Mouse (Mus musculus): ENCODE data around the gene Gpr152. TPM values are rescaled to one million over a fixed set of nuclear protein-coding genes. Genes with fewer than 3 reads are reported as not detected.

Gene Gpr152
- polyA plus RNA-seq, 1 experiment from 2014 or later, result not detected

- H3K27me3 ChIP-seq (replicated peaks; ENCODE audit: control insufficient read depth, insufficient read depth, low read length), result peaks cover 6% of the 10 kb centered on the region
- no peak overlapping the region for H3K4me2 ChIP-seq (ENCODE audit: low read length)
- 81% methylated on average over 3 of the region's 3 CpGs for WGBS
- H3K36me3 ChIP-seq (ENCODE audit: control insufficient read depth, insufficient read depth), result no peaks in the 10 kb centered on the region
- H3K4me3 ChIP-seq (replicated peaks; ENCODE audit: low read length), result no peak overlapping the region
- no peak overlapping the region for H3K27ac ChIP-seq (ENCODE audit: low read length)
- H3K9me3 ChIP-seq (ENCODE audit: control insufficient read depth, low read length), result no peaks in the 10 kb centered on the region
- peaks cover 28% of the 10 kb centered on the region for H3K4me1 ChIP-seq (replicated peaks; ENCODE audit: control insufficient read depth, insufficient read depth, low read length)
- no peak for ATAC-seq
- H3K9ac ChIP-seq (replicated peaks; ENCODE audit: low read depth, low read length), result no peak overlapping the region
These were observed 35.8 kb upstream of the Gpr152 start for GRCm38 (mm10) chr19:4103792-4104191.

- H3K4me3 ChIP-seq (replicated peaks; ENCODE audit: low read length), result no peak overlapping the region
- peaks cover 19% of the 10 kb centered on the region for H3K4me1 ChIP-seq (replicated peaks; ENCODE audit: control insufficient read depth, insufficient read depth, low read length)
- no peak overlapping the region for H3K4me2 ChIP-seq (ENCODE audit: low read length)
- H3K9me3 ChIP-seq (ENCODE audit: control insufficient read depth, low read length), result no peaks in the 10 kb centered on the region
- no peak overlapping the region for H3K27ac ChIP-seq (ENCODE audit: low read length)
- no peaks in the 10 kb centered on the region for H3K36me3 ChIP-seq (ENCODE audit: control insufficient read depth, insufficient read depth)
- 93% methylated on average over 16 of the region's 16 CpGs for WGBS
- no peak for ATAC-seq
- H3K9ac ChIP-seq (replicated peaks; ENCODE audit: low read depth, low read length), result no peak overlapping the region
- H3K27me3 ChIP-seq (replicated peaks; ENCODE audit: control insufficient read depth, insufficient read depth, low read length), result peaks cover 5% of the 10 kb centered on the region; the same call in 1 of the 2 replicates
These were observed 34.9 kb upstream of the Gpr152 start for GRCm38 (mm10) chr19:4104675-4105194.

GRCm38 (mm10) chr19:4106654-4107053 lies 32.9 kb upstream of the Gpr152 start:
- WGBS, result 92% methylated on average over 14 of the region's 14 CpGs
- no peak overlapping the region for H3K9ac ChIP-seq (replicated peaks; ENCODE audit: low read depth, low read length)
- ATAC-seq, result no peak
- no peaks in the 10 kb centered on the region; the same call in 1 of the 2 replicates for H3K27me3 ChIP-seq (replicated peaks; ENCODE audit: control insufficient read depth, insufficient read depth, low read length)
- H3K4me3 ChIP-seq (replicated peaks; ENCODE audit: low read length), result no peak overlapping the region
- H3K4me2 ChIP-seq (ENCODE audit: low read length), result no peak overlapping the region
- H3K36me3 ChIP-seq (ENCODE audit: control insufficient read depth, insufficient read depth), result no peaks in the 10 kb centered on the region; the same call in 1 of the 2 replicates
- no peaks in the 10 kb centered on the region for H3K9me3 ChIP-seq (ENCODE audit: control insufficient read depth, low read length)
- H3K27ac ChIP-seq (ENCODE audit: low read length), result no peak overlapping the region
- 0 out of 2 replicates have a peak, but pooled peaks cover 3% of the 10 kb centered on the region for H3K4me1 ChIP-seq (replicated peaks; ENCODE audit: control insufficient read depth, insufficient read depth, low read length)

- Histone ChIP-seq H3K4me2 (ENCODE audit: low read length) (no peak overlapping the region), H3K9me3 (ENCODE audit: control insufficient read depth, low read length) (no peaks in the 10 kb centered on the region), H3K9ac (replicated peaks; ENCODE audit: low read depth, low read length) (no peak overlapping the region), H3K36me3 (ENCODE audit: control insufficient read depth, insufficient read depth) (peaks cover 2% of the 10 kb centered on the region; the same call in 1 of the 2 replicates), H3K27me3 (replicated peaks; ENCODE audit: control insufficient read depth, insufficient read depth, low read length) (no peaks in the 10 kb centered on the region), H3K27ac (ENCODE audit: low read length) (no peak overlapping the region), H3K4me3 (replicated peaks; ENCODE audit: low read length) (no peak overlapping the region), H3K4me1 (replicated peaks; ENCODE audit: control insufficient read depth, insufficient read depth, low read length) (no peaks in the 10 kb centered on the region; the same call in 1 of the 2 replicates)
- ATAC-seq, result no peak
- 91% methylated on average over 9 of the region's 9 CpGs for WGBS
These were observed 31.1 kb upstream of the Gpr152 start for GRCm38 (mm10) chr19:4108535-4108934.

GRCm38 (mm10) chr19:4112063-4112960 lies 27.3 kb upstream of the Gpr152 start:
- no peaks in the 10 kb centered on the region for H3K9me3 ChIP-seq (ENCODE audit: control insufficient read depth, low read length)
- H3K36me3 ChIP-seq (ENCODE audit: control insufficient read depth, insufficient read depth), result peaks cover 16% of the 10 kb centered on the region
- H3K27ac ChIP-seq (ENCODE audit: low read length), result no peak overlapping the region
- H3K9ac ChIP-seq (replicated peaks; ENCODE audit: low read depth, low read length), result no peak overlapping the region
- 93% methylated on average over 26 of the region's 26 CpGs for WGBS
- no peak overlapping the region for H3K4me2 ChIP-seq (ENCODE audit: low read length)
- no peaks in the 10 kb centered on the region for H3K27me3 ChIP-seq (replicated peaks; ENCODE audit: control insufficient read depth, insufficient read depth, low read length)
- H3K4me1 ChIP-seq (replicated peaks; ENCODE audit: control insufficient read depth, insufficient read depth, low read length), result no peaks in the 10 kb centered on the region; the same call in 1 of the 2 replicates
- no peak overlapping the region for H3K4me3 ChIP-seq (replicated peaks; ENCODE audit: low read length)
- ATAC-seq, result no peak

GRCm38 (mm10) chr19:4113186-4113805 lies 26.3 kb upstream of the Gpr152 start:
- no peaks in the 10 kb centered on the region for H3K9me3 ChIP-seq (ENCODE audit: control insufficient read depth, low read length)
- no peak overlapping the region for H3K4me2 ChIP-seq (ENCODE audit: low read length)
- WGBS, result 76% methylated on average over 13 of the region's 13 CpGs
- no peak overlapping the region for H3K9ac ChIP-seq (replicated peaks; ENCODE audit: low read depth, low read length)
- no peak overlapping the region for H3K4me3 ChIP-seq (replicated peaks; ENCODE audit: low read length)
- peaks cover 16% of the 10 kb centered on the region for H3K36me3 ChIP-seq (ENCODE audit: control insufficient read depth, insufficient read depth)
- H3K4me1 ChIP-seq (replicated peaks; ENCODE audit: control insufficient read depth, insufficient read depth, low read length), result no peaks in the 10 kb centered on the region; the same call in 1 of the 2 replicates
- no peaks in the 10 kb centered on the region for H3K27me3 ChIP-seq (replicated peaks; ENCODE audit: control insufficient read depth, insufficient read depth, low read length)
- ATAC-seq, result no peak
- no peak overlapping the region for H3K27ac ChIP-seq (ENCODE audit: low read length)

- no peaks in the 10 kb centered on the region; the same call in 1 of the 2 replicates for H3K4me1 ChIP-seq (replicated peaks; ENCODE audit: control insufficient read depth, insufficient read depth, low read length)
- ATAC-seq, result no peak
- WGBS, result 80% methylated on average over 5 of the region's 5 CpGs
- H3K9ac ChIP-seq (replicated peaks; ENCODE audit: low read depth, low read length), result no peak overlapping the region
- peaks cover 16% of the 10 kb centered on the region for H3K36me3 ChIP-seq (ENCODE audit: control insufficient read depth, insufficient read depth)
- no peak overlapping the region for H3K4me2 ChIP-seq (ENCODE audit: low read length)
- no peak overlapping the region for H3K4me3 ChIP-seq (replicated peaks; ENCODE audit: low read length)
- H3K27ac ChIP-seq (ENCODE audit: low read length), result no peak overlapping the region
- H3K27me3 ChIP-seq (replicated peaks; ENCODE audit: control insufficient read depth, insufficient read depth, low read length), result no peaks in the 10 kb centered on the region
- H3K9me3 ChIP-seq (ENCODE audit: control insufficient read depth, low read length), result no peaks in the 10 kb centered on the region
These were observed 25.8 kb upstream of the Gpr152 start for GRCm38 (mm10) chr19:4113806-4114230.

GRCm38 (mm10) chr19:4114551-4114950 lies 25.0 kb upstream of the Gpr152 start:
- WGBS, result 94% methylated on average over 10 of the region's 10 CpGs
- Histone ChIP-seq H3K4me2 (ENCODE audit: low read length) (no peak overlapping the region), H3K27me3 (replicated peaks; ENCODE audit: control insufficient read depth, insufficient read depth, low read length) (no peaks in the 10 kb centered on the region), H3K36me3 (ENCODE audit: control insufficient read depth, insufficient read depth) (peaks cover 16% of the 10 kb centered on the region), H3K27ac (ENCODE audit: low read length) (no peak overlapping the region), H3K4me1 (replicated peaks; ENCODE audit: control insufficient read depth, insufficient read depth, low read length) (no peaks in the 10 kb centered on the region; the same call in 1 of the 2 replicates), H3K9ac (replicated peaks; ENCODE audit: low read depth, low read length) (no peak overlapping the region), H3K4me3 (replicated peaks; ENCODE audit: low read length) (no peak overlapping the region), H3K9me3 (ENCODE audit: control insufficient read depth, low read length) (no peaks in the 10 kb centered on the region)
- ATAC-seq, result no peak

- peaks cover 16% of the 10 kb centered on the region for H3K36me3 ChIP-seq (ENCODE audit: control insufficient read depth, insufficient read depth)
- H3K9ac ChIP-seq (replicated peaks; ENCODE audit: low read depth, low read length), result no peak overlapping the region
- no peak overlapping the region for H3K27ac ChIP-seq (ENCODE audit: low read length)
- H3K4me2 ChIP-seq (ENCODE audit: low read length), result no peak overlapping the region
- 92% methylated on average over 10 of the region's 10 CpGs for WGBS
- no peaks in the 10 kb centered on the region for H3K27me3 ChIP-seq (replicated peaks; ENCODE audit: control insufficient read depth, insufficient read depth, low read length)
- H3K4me1 ChIP-seq (replicated peaks; ENCODE audit: control insufficient read depth, insufficient read depth, low read length), result no peaks in the 10 kb centered on the region; the same call in 1 of the 2 replicates
- no peaks in the 10 kb centered on the region for H3K9me3 ChIP-seq (ENCODE audit: control insufficient read depth, low read length)
- no peak overlapping the region for H3K4me3 ChIP-seq (replicated peaks; ENCODE audit: low read length)
- ATAC-seq, result no peak
These were observed 24.4 kb upstream of the Gpr152 start for GRCm38 (mm10) chr19:4115144-4115543.
